8 mouse cellular contexts compared by ENCODE assay signal in the genomic region with DNA sequence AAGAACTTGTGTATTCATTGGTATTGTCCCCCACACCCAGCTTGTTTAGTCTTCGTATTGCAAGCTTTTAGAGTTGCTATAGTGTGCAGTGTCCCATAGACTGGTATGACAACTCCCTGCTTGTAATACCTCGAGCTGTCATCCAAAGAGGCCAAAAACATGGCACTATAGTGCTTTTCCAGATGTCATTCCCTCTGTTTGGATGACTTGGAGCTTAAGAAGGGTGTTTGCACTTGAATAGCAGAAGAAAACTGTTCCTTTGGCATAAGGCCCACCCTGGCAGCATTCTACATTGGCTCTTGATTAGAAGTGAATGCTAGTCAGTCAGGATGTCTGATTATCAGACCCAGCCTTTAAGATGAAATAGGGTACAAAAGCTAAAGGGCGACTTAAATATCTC. TPM values are rescaled to one million over a fixed set of nuclear protein-coding genes. Genes with fewer than 3 reads are reported as not detected.
DNase-seq lines count a peak whose midpoint lies in the region.
"Had no signal": no experiment of that assay in that cellular context is flagged by ENCODE, and none has a peak within 500 bp of the region (broad histone marks: within the 10 kb centered on the region; RNA-seq: fewer than 3 reads in every experiment).

No protein-coding gene starts in this region.

- DNase-seq in gastrocnemius, adult 18-20 months (ENCODE audit: low spot score), result peak; percentile 39
- DNase-seq in gastrocnemius, adult 8-10 months (ENCODE audit: low spot score in 2 of 2), result no peak
- peak; percentile 16 for DNase-seq in right cerebral cortex, postnatal 14 days
- DNase-seq in right cerebral cortex, adult 2 months (ENCODE audit: low spot score in 2 of 2), result no peak
- peak; percentile 42 for DNase-seq in heart, postnatal 4 days
- DNase-seq in urinary bladder, postnatal 14 days (ENCODE audit: low spot score), result no peak
- no peak for DNase-seq in B cell, adult 2 months
- DNase-seq: kidney, adult 18-20 months had no signal

RNA-seq across cellular contexts. Expression of gene Cbfa2t2, which starts 40.7 kb away (rescaled TPM):
- 10 to 100 TPM; 14.8 to 19.4 TPM for total RNA-seq in gastrocnemius, adult 18-20 months (2021)
- 10 to 100 TPM; 12.7 to 14.8 (median 13.5) TPM for total RNA-seq in gastrocnemius, adult 8-10 months (2022)
- 10 to 100 TPM; 33.9 to 34.2 TPM for total RNA-seq in heart, postnatal 4 days (2021)

Comparison
In these comparisons a context has a peak if more than half of its experiments do, and no peak if none do; other contexts are left out.
1. DNase-seq: peak in gastrocnemius, adult 18-20 months (single experiment), right cerebral cortex, postnatal 14 days (single experiment) and heart, postnatal 4 days (single experiment); none in gastrocnemius, adult 8-10 months (0 of 2), right cerebral cortex, adult 2 months (0 of 2), urinary bladder, postnatal 14 days (single experiment) and B cell, adult 2 months (0 of 2).